Mouse (Mus musculus) E14TG2a.4 (cell line): ENCODE results near the gene Aspn.

Experiments
- CTCF ChIP-seq: conservative IDR thresholded peaks from 2 replicates; pipeline ENCODE4 v1.5.1; 2014; ENCODE audit warnings: low read length
- NANOG ChIP-seq: IDR thresholded peaks from 2 replicates; pipeline ENCODE4 v1.6.1; 2014; ENCODE audit warnings: borderline replicate concordance, low read length, mixed read lengths
- POU5F1 ChIP-seq: IDR thresholded peaks from 2 replicates; pipeline ENCODE4 v1.6.1; 2014; ENCODE audit warnings: low read length, borderline replicate concordance

DNA sequence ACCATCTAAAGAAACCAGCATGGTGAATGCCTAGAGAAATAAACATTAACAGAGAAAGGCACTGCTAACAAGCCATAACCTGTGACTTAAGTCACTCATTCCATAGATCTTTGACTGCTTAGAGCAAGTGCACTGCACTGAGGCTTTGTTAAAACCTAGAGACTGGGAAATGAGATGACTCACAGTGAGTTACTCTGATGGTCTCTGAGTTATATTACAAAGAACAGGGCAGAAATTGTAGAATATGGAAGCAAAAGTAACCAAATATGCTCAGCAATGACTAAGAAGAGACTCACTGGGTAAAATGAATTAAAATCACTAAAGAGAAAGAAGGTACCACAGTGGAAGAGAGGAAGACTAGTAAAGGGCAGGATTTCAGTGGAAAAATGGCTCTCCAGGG lies 39.6 kb downstream of the Aspn start:
- no peak for TF ChIP-seq CTCF
- no peak for TF ChIP-seq NANOG
- no peak for TF ChIP-seq POU5F1
